Mouse (Mus musculus) retina, postnatal 1 day (tissue): ENCODE measurements around the gene Znfx1.
"Not testable (repeated sequence)": the region's sequence is repeated elsewhere in the genome, so short reads cannot be mapped to it uniquely, and the experiment has no call there.

Source experiments
- DNase-seq: peaks from one replicate; pipeline ENCODE4 v3.0.0-alpha.2; 2012

Znfx1 gene

DNA sequence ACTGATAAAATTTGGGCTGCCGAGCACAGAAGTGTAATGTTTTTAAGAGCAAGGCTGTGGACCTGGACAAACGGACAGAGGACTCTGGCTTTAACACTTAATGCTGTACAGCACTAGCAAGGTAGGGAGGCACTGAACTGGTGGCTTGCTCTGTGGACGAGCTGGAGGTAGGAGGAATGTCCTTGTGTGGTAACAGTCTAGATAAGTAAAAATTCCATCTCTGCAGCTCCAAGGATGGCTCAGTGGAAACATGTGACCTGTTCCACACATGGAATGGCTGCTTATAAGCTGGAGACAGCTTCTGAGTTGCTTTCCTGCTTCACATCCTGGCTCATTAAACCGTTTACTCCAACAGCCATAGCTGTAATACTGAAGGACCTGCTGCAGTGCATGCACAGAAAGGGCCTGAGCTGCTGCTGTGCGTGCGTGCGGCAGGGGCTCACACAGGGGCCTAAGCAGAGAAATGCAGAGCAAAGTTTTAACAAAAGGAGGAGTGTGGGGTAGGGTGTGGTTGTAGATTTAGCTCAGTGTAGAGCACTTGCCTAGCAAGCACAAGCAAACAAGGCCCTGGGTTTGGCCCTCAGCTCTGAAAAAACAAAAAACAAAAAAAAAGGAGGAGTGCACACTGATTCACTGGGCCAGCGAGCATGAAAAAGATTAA lies 14.0 kb downstream of the Znfx1 start:
- no peak for DNase-seq

DNA sequence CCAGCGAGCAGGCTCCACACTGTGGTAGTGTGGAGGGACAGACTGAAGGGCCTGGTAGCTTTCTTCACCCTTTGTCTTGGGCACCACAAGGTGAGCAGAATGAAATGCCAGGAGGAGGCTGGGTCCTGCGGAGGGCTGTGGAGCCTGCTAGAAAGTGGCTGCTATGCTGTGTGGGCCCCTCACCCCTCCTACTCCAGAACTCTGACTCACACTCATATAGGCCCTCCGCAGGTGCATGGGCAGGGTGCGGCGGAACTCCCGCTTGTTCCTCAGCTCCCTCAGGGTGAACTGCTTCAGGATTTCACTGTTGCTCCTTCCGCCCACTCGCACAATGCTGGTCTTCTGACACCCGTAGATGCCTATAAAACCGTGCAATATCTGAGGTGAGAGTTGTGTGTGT lies 14.6 kb downstream of the Znfx1 start:
- DNase-seq: no peak

DNA sequence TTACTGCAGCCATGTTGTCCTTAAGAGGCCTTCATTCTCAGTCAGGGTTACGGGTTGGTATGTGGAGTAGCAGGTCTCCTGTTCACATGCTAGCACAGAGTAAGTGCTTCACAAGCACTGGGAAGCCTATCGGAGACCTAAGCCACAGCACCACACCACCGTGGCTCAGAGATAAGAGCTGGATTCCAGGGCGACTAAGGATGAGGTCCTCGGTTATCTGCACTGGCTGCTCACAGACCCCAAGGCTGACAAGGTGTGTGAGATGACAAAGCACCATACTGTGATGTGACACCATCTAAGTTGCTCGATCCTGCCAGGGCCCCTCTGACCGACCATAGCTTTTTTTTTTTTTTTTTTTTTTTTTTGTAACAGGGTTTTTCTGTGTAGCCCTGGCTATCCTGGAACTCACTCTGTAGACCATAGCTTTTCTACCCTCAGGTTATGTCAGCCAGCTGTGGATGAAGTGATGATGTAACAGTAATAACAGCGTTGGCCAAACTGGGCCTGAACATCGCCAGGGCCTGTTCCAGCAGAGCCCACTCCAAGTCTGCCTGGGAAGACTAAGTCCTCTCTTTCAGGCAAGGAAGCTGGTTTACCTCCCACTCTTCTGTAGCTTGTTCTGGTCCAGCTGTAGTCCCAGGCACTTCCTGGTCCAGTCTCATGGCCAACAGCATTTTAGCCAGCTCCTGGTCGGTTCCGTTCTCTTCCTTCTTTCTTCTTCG lies 19.3 kb downstream of the Znfx1 start:
- no peak for DNase-seq

DNA sequence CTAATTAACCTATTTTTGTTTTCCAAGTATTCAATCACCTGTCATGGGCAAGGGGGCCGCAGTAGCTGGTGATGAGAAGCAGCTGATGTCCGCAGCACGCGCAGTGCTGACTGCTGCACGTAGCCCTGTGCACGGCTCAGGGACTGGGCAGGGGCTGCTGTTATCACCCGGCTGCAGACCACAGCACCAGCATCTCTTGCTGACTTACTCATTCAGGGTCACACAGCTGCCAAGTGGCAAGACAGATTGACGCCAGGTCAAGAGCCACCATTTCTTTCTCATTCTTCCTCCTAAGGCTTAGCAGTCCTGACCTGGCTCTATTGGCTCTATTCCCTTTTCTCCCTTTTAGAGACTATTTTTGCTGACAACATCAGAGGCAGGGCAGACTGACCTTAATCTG lies 23.4 kb downstream of the Znfx1 start:
- no peak for DNase-seq

- no peak for DNase-seq
Measured at GRCm38 (mm10) chr2:167038716-167039115, 24.1 kb downstream of the Znfx1 start.

GRCm38 (mm10) chr2:167038297-167038696 lies 24.5 kb downstream of the Znfx1 start:
- no peak for DNase-seq

DNA sequence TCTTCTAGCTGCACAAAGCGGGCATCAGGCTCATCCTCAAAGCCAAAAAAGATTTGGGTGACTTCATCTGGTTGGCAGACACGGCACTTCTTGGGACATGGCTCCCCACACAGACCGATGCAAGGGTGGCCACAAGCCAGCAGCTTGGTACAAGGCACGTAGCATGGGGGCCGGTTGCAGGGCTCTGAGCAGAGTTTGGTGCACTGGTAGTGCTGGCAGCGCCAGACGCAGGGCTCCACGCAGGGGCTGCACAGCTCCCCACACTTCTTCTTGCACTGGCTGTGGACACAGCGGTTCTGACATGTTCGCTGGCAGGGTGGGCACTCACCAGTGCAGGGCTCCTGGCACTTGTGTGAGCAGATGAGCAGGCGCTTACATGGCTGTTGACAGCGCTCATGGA lies 25.1 kb downstream of the Znfx1 start:
- DNase-seq: no peak

DNA sequence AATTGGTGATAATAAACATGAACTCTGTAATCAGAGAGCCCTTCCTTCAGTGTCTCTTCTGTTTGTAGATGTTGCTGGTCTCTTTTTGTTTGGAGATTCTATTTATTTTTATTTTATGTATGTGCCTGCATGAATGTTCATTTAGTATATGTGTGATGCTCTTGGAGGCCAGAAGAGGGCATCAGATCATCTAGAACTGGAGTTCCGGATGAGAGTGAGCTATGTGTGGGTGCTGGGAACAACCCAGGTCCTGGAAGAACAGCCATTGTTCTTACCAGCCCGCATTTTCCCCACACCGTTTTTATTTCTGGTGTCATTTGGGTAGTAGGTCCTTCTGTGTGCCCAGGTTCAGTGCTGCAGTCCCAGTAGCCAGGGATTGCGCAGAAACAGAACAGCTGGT lies 32.3 kb downstream of the Znfx1 start:
- DNase-seq: no peak

DNA sequence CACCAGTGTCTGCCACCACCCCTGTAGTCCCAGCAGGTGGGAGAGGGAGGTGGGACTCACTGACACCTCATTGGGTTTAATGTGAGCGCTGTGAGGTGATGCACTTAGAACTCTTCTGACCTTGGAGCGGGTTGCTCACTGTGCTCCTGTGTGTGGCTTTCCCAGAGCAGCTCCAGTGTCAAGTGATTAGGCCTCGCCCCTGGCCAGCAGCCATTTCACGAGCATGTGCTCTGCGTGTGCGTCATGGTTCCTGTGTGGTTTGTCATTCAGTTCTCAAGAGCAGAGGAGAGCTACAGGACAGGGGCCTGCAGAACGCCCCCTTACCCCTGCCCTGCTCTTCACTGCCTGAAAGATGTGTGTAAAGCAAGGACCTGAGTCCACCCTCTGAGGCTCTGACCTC lies 34.3 kb downstream of the Znfx1 start:
- no peak for DNase-seq

- no peak for DNase-seq
Measured at GRCm38 (mm10) chr2:167019396-167019795, 43.4 kb downstream of the Znfx1 start.

GRCm38 (mm10) chr2:167015382-167015718 lies 47.5 kb downstream of the Znfx1 start:
- DNase-seq: no peak

DNA sequence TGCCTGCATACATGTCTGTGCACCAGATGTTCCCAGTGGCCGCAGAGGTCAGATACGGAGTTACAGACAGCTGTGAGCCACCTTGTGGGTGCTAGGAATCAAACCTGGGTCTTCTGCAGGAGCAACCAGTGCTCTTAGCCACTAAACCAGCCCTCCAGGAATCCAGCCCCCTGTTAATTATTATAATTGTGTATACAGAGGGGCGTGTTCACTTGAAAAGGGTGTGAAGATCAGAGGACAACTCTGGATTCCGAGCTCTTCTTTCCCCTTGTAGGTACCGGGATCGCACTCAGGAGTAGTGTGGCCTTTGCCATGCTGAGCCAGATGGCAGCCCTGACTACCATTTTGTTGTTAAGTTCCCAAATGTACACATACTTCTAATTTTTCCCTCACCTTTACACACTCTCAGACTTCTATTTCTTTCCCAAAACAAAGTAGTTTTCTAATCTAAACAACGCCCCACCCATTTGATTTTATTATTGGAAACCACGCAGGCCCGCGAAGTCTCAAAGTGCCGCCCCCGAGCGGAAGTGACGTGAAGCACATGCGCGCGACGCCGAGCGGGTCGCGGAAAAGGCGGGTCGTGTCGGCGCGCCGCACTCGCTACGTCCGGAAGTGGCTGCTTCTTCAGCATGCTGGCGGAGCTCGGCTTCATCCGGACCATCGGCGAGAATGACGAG lies 48.0 kb downstream of the Znfx1 start, which contains the start of gene Ddx27:
Ddx27 (plus strand) TSS at position 492 of the 680 bp plus-strand sequence.
- peak; percentile 95 for DNase-seq

GRCm38 (mm10) chr2:167010546-167010945 lies 52.3 kb downstream of the Znfx1 start:
- no peak for DNase-seq

GRCm38 (mm10) chr2:167009483-167009882 lies 53.3 kb downstream of the Znfx1 start:
- DNase-seq: no peak

DNA sequence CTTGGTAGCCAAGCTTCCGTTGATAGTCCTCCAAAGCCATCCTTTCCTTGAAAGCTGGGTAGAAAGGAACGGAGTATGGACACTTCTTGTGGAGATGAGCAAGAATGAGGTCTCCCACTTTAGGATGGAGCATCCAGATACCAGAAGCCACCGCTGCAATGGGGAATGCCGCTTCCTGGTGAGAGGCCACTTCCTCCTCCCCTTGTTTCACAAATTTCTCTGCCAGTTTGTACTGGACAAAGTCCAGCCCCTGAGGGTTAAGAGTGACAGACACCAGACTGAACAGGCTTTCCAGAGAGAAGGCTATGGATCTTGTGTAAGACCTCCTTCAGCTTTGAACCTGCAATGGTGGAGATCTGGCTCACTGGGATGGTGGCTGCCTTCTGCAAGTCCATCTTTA lies 55.2 kb downstream of the Znfx1 start:
- not testable (repeated sequence) for DNase-seq

DNA sequence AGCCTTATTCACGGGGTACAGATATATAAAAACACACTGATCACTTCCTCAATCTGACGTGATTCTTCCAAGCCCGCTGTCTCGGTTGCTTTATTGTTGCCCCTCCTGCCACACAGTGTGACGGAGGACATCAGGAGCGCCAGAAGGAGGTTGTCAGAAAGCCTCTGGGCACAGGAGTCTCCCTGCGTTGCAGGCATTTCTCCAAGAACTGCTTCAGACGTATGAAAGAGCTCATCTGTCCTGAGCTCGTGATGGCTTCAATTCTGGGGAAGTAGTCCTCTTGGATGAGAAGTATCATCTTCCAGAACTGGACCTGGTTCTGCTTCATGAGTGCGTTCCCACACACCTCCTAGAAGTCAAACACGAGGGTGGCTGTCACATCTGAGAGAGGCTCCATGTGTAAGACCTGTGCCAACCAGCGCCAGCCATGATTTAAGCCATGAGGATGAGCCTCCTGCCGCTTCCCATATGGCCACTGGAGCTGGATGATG lies 55.8 kb downstream of the Znfx1 start:
- DNase-seq: no peak

- no peak for DNase-seq
Measured at GRCm38 (mm10) chr2:167006355-167006754, 56.5 kb downstream of the Znfx1 start.

DNA sequence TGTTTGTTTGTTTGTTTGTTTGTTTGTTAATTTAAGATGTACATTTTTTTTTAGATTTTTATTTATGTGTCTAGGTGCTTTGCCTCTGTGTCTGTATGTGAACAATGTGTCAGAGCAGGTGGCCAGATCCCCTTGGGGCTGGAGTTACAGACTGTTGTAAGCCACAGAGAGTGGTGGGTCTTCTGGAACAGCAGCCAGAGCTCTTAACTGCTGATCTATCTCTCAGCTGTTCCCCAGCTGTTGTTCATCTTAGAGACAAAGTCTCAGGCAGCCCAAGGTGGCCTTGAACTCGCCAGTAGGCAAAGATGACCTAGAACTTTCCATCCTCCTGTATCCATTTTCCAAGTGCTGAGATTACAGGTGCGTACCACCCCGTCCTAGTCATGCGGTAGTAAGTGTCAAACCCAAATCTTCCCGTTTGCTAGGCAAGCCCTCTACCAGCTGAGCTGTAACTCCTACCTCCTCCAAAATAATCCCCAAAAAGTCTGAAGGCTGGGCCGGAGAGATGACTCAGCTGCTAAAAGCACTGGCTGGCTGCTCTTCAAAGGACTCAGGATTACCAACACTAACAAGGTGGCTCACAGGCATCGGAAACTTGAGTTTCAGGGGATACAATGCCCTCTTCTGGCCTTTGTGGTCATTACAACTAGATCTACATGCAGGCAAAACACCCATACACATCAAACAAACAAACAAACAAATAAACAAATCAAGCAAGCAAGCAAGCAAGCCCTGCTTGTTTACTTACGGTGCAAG lies 58.5 kb downstream of the Znfx1 start:
- peak; percentile 83 for DNase-seq

- no peak for DNase-seq
Measured at GRCm38 (mm10) chr2:167001486-167001885, 61.3 kb downstream of the Znfx1 start.

DNA sequence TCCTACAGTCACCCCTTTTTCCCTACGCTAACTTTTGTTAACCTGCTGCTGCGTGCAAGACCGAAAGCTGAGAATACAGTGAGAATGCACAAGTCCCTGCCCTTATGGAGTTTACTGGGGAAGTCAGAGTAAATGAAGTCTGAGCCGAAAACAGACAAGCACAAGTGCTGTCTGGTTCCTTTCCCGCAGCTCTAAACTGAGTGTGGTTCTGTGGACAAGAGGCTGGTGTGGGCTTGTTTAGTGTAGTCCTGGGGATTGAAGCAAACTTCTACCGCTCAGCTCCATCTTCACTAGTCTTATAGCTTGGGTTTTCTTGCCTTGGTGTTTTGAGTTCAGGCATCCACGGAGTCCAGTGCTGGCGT lies 66.3 kb downstream of the Znfx1 start:
- DNase-seq: no peak

GRCm38 (mm10) chr2:166995796-166996532 lies 66.9 kb downstream of the Znfx1 start, which contains the start of gene Stau1:
Stau1 (minus strand) TSS chr2:166996299.
- DNase-seq: peak; percentile 98

DNA sequence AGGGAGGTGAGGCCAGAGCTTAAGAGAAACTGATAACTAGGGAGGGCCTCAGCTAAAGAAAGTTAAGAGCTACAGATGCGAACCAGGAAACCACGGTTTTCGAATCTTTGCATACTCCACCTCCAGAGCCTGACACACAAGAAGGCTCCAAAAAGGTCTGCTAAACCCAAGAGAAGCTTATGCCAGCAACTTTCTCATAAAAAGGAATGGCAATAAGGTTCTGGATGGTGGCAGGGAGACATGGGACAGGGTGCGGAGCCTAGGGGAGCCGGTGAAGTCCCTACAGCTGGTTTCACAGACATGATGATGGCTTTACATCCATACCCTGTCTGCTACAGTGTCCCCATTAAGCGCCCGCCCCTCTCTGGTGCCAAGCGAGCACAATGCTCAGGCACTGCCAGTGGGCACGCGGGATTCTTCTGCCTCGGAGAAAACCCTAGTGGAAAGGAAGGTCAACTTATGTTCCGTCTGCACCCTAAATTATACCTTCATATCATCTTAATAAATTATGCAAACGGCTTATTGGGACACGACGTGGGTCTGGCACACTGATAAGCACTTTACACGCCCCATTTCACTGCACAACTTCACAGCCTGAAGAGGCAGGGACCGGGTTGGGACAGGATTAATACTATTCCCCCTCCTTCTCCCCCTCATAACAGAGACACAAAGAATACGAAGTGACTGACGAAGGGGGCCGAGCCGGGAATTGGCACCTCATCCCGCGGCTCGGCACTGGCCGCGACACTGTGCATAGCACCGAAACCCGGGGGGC lies 67.6 kb downstream of the Znfx1 start:
- DNase-seq: peak; percentile 74
